Mouse (Mus musculus) T-helper 17 cell (primary cell): ENCODE data around the gene Atf3.

Experiments
- in situ Hi-C, 2 experiments: fragments of 300-600 bp; cut with MboI, MseI; formaldehyde crosslinking; loops; 1 replicate in 1 of 2; 2 replicates in 1 of 2; pipeline ENCODE4 v1.15.1; 2025; ENCODE audit warnings: high pct_unique_total_duplicates in 2 of 2

The Atf3 gene

DNA sequence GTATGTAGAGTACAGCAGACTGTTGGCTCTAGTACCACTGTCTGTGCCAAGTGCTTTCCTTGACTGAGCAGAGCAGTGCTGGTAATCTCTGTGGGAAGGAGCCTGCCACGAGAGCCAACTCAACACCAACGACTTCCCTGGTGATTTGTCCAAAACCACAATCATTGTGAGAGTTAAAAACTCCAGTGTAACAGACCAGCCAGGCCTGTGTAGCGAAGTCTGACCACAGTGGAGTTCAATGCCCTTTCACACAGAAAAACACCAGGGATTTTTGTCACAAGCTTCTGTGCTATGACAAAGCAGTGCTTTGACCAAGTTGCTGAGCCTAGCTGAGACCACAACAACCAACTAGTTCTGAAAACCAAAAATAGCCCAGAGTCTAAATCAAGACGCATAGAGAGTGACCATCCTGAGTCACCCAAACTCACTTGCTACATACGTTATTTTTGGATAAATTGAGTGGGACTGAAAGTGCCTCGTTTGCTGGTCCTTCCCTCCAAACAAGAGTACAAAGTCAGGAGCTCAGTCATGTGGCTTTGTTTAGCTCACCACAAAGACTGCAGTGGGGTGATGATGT, 12.6 kb upstream of the Atf3 start:
- in situ Hi-C loops: no loop called here

DNA sequence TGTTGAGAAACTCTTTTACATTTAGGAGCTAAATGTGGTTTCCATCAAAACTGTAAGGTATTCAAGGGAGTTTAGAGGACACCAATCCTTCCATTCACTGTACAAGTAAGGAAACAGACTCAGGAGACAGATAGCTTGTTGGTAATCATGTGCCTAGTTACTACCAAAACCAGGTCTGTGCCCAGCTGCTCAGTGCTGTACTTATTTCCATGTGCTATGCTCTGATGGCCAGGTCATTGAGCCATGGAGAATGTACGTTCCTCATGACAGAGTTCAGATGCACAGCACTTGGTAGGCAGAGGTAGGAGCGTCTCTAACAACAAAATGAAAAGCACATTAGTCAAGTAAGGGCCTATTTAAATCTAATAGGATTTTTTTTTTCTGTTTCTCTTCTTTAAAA, 8.7 kb upstream of the Atf3 start:
- in situ Hi-C loops: no loop called here

DNA sequence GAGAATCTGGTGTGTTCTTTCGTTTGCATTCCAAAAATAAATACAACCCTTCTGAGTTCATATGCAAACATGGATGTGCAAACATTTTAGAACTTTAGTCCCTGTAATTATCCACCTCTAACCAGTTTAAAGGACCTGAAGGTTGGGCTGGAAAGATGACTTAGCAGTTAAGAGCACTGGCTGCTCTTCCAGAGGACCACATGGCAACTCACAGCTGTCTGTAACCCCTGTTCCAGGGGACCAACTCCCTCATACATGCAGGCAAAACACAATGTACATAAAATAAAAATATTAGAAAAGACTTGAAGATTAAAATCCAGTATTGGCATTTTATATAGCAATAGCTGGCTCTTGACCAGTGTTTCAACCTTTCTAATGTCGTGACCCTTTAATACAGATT, 7.9 kb upstream of the Atf3 start:
- in situ Hi-C loops: no loop called here

DNA sequence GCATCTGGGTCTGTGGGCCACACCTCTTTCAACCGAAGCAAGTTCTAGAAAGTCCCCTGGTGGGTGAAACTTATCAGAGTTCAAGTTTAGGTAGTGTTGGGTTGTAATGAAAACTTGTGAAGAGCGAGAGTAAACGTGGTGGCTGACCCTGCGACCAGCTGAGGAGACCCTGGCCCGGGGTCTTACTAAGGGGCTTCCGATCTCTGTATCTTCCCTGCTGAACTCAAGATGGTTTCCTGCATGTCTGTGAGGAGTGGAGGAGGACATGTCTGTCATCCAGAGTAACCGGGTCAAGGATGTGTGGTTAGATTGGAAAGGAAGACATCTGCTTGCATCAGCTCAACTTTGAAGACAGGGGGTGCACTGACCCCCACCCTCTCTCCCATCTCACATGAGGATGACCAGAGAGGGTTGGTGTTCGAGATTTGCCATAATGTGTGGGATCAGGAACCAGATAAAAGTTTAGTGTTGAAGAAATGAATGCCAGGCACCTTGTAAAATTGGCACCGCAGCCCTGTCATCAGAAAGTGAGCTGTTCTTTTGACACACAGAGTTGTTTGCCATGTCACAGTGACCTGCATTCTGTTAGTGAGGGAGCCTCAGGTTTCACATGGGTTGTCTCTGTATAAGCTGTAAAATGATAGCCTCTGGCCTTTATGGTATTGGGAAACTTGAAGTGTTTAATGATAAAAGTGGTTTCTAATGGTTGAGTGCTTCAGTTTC, 7.3 kb upstream of the Atf3 start:
- in situ Hi-C loops: no loop called here

DNA sequence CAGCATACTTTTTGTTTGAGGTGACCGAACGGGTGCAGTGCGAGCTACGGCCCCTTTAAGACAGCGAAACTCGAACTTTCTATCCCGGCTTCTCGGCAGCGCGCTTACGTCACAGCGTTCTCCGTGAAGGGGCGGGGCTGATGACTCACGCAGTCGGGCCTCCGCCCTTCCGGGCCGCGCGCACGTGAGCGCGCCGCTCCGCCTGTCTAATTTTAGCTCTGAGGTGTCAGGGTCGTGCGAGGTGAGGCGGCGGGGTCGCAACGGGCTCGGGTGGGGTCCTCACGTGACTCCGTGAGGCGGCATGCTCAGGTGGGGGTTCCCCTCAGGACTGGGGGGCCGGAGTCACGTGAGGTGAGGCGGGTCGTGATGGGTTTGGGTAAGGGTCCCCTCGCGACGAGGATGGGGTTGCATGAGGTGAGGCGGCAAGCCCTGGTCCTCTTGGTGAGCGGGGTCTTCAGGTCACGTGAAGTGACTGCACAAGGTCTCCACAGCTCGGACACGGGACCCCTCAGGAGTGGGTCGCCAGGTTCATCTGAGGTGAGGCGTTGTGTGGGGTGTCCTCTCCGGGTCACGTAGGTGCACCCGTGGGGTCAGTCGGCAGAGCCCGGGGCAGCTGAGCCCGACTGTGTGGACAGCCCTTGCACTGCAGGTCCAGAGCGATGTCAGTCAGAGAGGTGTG, 6.6 kb upstream of the Atf3 start:
- in situ Hi-C loops: no loop called here

DNA sequence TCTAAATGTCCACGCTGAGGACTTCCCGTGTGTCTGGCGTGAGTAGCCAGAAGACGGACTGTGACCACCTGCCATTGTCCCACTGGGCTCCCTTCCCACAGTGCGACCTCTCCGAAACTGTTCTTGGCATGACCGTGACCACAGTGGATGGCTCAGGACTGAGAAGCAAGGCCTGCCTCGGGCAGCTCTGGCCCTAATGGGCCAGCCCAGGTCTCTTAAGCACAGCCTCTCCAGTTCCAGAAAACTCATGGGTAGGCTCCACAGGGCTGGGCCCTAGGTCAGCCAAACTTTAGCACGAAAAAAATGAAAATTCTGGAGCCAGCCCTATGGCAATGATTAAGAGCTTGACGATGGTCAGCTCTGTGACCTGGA, 6.1 kb upstream of the Atf3 start:
- in situ Hi-C loops: no loop called here

DNA sequence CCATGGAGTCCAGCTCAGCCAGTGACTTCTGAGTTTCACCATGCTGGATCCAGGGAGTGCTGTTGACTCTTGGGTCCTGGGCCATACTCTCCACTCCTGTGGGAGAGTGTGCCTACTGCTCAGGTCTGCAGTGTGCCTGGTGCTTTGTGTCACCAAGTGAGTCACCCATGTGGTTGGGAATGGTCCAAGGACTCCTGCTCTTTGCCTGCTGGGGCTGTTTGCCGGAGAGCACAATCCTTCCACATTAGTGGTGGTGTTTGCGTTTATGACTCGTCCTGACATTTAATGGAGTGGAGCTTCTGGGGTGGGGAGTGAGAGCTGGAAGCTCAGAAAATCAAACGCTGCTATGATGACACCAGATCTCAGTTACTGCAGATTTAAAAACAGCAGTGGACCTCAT, 4.2 kb upstream of the Atf3 start:
- in situ Hi-C loops: no loop called here

DNA sequence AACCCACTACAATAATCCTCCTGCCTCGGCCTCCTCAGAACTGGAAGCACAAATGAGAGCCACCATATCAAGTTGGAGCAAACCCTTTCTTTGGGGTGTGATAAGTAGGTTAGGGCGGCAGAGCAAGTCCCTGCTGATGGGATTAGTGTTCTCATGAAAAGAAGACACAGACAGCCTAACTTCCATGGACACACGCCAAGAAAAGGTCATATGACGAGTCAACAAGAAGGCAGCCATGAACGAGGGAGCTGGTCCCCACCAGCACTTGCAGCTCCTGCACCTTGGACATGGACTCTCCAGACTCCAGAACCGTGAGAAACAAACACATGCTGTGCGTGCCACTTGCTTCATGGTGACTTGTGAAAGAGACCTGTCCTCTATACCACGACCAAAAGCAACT, 2.7 kb upstream of the Atf3 start:
- in situ Hi-C loops: no loop called here

DNA sequence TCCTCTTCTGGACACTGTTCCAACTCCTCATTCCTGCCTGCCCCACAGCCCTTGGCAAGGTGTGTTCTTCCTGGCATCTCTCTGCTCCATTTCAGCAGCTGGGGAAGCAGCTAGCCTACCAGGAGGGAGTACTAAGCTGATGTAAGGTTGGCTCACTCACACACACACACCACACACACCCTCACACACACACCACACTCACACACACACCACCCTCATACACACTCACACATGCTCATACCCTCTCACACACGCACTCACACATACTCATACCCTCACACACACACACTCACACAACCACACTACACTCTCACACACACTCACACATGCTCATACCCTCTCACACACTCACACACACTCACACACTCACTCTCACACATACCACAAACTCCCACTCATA, 1.9 kb upstream of the Atf3 start:
- in situ Hi-C loops: no loop called here

DNA sequence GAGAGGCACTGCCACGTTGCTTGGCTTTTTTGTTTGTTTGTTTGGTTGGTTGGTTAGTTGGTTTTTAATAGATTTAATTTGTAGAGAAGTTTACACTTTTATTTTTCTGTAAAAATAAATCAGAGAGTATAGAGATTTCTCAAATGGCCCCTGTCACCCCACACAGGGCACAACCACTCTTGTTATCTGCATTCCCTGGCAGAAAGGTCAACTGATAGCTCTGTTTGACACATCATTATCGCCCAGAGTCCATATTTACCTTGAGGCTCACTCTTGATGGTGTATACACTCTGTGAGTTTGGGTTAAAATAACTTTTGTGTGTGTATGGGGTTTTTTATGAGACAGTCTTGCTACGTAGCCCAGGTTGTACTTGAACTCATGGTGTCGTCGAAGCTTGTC, 744 bp upstream of the Atf3 start:
- in situ Hi-C loops: no loop called here

DNA sequence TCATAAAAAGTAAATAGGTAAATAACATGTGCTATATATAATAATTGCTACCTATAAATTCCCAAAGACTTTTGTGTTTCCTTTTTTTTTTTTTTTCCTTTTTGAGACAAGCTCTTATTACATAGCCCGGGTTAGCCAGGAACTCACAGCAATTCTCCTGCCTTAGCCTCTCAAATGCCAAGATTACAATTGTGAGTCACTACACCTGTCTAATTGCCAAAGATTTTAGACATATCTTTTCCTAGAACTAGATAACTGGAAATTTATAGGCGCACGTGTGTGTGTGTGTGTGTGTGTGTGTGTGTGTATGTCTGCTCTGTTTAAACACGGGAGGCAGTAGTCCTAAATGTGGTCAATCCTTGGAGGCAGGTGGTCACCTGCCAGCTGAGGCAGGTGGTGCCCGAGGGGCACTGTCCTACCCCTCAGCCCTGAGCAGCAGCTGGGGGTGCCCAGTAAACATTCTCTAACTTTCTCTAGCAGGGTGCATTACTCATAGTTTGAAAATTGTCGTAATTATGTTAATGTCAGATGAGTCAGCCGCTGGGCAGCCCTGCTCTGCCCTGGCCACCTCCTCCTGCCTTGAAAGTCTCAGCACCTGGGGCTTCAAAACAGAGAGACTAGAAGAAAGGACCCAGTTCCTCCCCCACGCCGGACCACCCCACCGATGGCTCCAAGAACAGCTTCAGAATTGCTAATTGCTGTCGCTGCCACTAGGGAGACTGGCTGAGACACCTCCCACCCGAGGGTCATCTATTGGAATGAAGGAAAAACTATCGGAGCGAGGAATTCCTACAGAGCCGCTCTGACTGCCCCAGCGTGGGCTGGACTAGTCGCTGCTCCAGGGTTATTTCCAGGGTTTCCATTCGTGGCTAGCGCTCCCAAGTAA, 1.8 kb downstream of the Atf3 start:
- in situ Hi-C loops: no loop called here

DNA sequence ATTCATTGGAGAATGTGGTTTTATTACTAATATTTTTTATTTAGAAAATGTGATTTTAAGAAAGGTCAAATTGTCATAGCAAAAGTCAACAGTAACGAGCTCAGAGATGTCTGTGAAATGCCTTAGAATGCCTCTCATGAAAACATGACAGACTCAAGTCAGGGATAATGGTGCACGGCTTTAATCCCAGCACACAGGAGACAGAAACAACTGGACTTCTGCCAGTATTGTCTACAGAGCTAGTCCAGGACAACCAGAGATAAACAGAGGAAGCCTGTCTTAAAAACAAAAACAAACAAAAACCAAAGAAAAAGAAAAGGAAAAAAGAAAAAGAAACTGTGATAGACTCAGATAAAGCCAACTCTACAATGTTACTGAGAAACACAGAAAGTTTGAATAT, 6.7 kb downstream of the Atf3 start:
- in situ Hi-C loops: no loop called here

DNA sequence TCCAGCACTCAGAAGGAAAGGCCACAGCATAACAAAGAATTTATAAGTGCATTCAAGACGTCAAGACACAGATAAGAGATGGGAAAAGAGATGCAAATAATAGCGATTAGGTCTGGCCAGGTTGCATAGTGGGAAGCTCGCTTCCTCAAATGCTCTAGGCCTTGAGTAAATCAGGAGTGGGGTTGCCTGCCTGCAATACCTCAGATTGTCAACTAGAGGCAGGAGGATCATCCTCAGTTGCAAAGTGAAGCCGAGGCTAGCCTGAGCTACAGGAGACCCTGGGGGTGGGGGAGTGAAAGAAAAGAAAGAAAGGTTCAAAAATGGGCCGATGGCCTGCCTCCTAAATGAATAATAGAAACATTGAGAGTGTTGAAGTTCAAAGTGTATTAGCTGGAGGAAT, 12.0 kb downstream of the Atf3 start:
- in situ Hi-C loops: no loop called here

DNA sequence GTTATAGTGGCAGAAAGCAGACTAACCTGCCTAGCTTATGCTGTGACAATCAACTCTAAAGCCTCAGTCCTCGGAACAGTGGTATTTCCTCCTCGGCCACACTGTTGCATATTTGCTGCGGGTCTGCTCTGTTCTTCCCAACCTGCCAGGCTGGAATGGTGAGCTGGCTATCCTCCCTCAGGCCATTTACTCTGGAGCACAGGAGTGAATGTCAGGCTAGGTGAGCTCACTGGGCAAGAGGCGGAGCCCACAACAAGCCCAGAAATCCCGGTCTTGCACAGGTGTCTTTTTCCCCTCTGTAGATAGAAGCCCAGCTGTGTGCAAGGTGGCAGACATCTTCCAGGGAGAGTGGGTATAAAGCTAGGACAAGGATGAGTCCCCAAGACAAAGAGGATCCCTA, 13.0 kb downstream of the Atf3 start:
- in situ Hi-C loops: no loop called here

DNA sequence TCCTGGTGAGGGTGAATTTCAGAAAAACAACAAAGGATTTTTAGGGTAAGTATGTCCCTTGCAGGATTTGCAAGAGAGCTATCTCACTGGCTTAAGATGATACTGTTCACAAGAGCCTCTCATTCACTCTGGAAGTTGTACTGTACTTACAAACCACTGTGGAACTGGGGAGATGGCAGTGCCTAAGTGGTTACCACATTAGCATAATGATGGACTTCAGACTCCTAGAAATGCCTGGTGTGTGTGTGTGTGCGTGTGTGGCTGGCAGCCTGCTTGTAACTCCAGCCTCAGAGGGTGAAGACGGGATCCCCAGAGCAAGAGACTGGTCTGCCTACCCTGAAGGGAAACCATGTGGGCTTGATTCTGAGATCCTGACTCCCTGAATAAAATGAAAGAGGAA, 14.3 kb downstream of the Atf3 start:
- in situ Hi-C loops: no loop called here

DNA sequence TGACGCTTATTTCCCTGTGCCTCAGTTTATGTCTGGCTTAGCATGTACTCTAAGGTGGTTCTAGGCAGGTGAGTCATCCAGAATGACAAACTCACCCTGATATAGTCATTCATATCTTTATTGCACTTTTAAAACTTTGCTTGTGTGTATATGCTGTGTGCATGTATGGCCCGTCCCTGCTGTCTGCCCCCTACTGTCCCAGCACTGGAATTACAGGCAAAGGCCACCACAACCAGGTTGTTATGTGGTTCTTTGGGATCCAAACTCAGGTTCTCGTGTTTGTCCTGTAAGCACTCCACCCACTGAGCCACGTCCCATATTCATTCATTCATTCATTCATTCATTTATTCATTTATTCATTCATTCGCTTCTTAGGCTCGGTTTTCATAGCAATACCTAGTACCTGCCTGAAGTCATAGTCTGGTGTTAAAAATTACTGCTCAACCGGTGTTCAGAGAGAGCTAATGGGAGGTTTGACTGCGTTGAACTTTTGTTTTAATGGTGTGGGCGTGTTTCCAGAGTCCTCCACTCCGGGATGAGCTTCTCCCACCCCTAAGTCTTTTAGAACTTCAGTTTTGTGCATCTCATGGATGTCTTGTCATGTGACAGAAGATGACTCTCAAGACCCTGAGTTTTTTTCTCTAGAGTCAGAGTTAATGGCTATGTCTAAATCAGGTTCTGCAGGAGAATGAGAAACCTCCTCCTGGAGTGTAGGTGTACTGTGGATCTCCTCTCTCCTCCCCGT, 15.5 kb downstream of the Atf3 start:
- in situ Hi-C loops: no loop called here

DNA sequence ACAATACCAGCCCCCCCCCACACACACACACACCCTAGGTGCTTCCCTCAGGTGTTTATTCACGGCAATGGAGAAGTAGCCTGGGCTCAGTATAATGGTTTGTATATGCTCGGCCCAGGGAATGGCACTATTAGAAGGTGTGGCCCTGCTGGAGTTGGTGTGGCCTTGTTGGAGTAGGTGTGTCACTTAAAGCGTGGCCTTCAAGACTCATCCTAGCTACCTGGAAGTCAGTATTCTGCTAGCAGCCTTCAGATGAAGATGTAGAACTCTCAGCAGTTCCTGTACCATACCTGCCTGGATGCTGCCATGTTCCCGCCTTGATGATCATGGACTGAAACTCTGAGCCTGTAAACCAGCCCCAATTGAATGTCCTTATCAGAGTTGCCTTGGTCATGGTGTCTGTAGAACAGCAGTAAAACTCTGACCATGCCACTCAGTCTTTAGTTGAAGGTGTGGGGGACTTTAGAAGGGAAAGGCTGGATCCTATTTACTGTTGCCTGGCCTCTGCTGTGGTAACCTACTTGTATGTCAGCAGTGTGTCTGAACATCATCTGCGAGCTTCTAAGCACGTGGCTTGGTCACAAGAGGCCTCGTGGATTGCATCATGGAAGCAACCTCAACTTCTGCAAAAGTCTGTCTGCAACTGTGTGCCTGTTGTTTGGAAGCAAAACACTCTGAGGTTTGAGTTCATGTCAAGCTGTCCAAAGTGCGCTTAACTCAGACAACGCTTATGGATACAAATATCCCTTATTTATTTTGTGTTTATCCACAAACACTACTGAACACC, 16.8 kb downstream of the Atf3 start:
- in situ Hi-C loops: no loop called here

DNA sequence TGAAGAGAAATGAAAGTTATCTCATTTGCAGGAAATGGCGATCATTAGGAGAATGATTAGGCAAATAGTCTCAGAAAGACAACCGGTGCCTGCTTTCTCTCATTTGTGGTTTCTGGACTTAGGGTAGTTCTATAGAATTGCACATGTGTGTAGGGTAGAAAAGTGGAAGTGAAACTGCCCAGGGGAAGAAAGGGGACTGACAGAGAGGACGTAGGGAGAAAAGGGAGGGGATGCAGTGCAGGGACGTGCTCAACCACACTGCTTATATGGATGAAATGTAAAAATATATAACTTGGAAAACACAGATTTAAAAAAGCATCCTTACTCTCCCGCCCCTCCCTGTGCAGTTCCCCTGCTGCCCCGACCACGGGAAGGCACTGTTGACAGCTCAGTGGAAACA, 19.9 kb downstream of the Atf3 start:
- in situ Hi-C loops: no loop called here

DNA sequence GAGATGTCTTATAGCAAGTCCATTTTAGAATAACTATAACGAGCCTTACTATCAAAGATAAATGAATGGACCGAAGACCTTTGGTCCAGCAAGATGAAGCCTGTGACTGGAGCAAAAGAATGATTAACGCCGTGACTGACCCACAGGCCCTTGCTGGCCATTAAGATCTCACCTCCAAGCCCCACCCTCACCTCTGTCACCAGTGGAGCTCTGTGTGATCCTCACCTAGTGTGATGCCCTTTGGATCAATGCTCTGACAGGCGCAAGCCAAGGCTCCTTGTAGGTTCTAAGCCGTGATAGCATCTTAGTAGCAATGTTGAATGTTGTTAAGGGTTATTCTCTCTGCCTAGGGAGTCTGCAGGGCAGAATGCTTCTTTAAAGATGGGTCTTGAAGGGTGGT, 21.8 kb downstream of the Atf3 start:
- in situ Hi-C loops: no loop called here

DNA sequence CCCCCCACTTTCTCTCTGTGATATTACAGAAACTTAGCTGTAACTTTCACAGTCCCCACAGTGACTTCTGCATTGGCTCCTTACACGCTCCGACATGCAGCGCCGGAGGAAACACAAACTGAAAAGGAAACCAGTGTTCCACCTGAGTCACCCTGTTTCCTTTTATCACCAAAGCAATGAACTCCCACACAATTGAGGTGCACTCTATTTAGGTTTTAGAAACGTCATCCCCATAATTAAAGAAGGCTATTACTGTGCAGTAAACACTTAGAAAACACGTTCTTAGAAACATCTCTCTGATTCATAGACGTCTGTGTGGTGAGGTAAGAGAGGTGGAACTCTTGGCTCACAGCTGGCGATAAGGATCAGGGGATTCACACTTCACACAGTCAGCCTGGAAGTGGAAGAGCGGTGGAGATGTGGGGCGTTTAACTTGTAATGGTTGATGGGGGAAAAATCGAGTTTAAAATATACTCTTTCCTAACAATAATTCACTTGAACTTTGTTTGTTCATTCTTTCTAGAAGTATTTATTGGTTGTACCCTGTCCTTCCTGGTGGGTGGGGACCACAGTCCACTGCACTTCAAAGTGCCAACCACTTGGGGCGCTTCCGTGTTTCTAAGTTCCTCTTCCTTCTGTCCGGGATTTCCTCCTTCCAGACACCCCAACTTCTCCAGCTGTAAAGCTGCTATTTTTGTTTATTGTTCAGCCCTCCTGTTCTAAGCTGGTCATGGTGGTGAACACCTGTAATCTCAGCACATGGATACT, 24.0 kb downstream of the Atf3 start:
- in situ Hi-C loops: no loop called here
